In the genomic region with DNA sequence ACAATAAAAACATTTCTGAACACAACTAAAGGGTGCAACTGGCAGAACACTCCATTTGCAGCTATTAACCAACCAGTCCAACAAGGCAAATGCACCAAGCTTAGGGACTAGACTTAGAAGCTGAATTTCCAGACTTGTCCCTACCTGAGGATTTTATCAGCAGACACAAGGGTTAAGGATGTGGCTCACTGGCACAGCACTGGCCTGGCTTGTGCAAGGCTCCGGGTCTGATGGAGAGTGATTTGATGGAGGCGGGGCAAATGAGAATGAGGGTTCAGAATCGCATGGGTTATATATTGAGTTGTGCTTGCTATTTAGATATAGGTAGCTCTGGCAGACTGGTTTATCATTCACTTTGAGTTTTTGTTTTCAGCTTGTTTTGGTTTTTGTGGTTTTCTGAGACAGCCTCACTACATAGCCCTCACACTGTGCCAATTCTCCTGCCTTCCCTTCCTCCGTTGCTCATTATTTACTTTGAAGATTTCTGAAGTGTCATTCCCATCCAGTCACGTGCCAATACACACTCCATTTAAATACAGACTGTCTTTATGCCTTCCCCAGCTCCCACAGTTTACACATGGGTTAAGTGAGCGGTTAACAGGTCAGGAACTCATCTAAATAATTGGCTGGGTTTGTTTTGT, we compare ENCODE assay signal across 18 mouse cellular contexts. TPM values are rescaled to one million over a fixed set of nuclear protein-coding genes. Genes with fewer than 3 reads are reported as not detected.
A peak's percentile ranks its signal among the peaks of the same experiment; 100 is the strongest.
DNase-seq lines count a peak whose midpoint lies in the region; ATAC-seq lines count a peak whose summit lies in the region.
"Had no signal": no experiment of that assay in that cellular context is flagged by ENCODE, and none has a peak within 500 bp of the region (broad histone marks: within the 10 kb centered on the region; RNA-seq: fewer than 3 reads in every experiment).

No protein-coding gene starts in this region.

- no peak overlapping the region for H3K9ac ChIP-seq in neural tube, embryonic 13.5 days
- H3K9ac ChIP-seq in forebrain, embryonic 15.5 days (replicated peaks): no peak overlapping the region
- H3K9ac ChIP-seq: limb, embryonic 12.5 days had no signal

- H3K4me2 ChIP-seq in neural tube, embryonic 13.5 days: peak overlapping the region; percentile 28; the same call in 1 of the 2 replicates
- H3K4me2 ChIP-seq in forebrain, embryonic 15.5 days (replicated peaks): no peak overlapping the region
- H3K4me2 ChIP-seq: limb, embryonic 12.5 days had no signal

- no peak overlapping the region for H3K27ac ChIP-seq in heart, embryonic 10.5 days
- no peak overlapping the region for H3K27ac ChIP-seq in neural tube, embryonic 13.5 days (replicated peaks)
- no peak overlapping the region for H3K27ac ChIP-seq in forebrain, embryonic 15.5 days (replicated peaks)
- H3K27ac ChIP-seq: heart, adult 2 months; limb, embryonic 12.5 days had no signal

- 75% methylated on average over 6 of the region's 6 CpGs for WGBS in heart, embryonic 10.5 days
- 45% methylated on average over 6 of the region's 6 CpGs for WGBS in neural tube, embryonic 13.5 days
- 32% methylated on average over 6 of the region's 6 CpGs for WGBS in forebrain, embryonic 15.5 days

- no peaks in the 10 kb centered on the region for H3K27me3 ChIP-seq in heart, embryonic 10.5 days (ENCODE audit: insufficient read depth, poor library complexity, severe bottlenecking)
- no peaks in the 10 kb centered on the region for H3K27me3 ChIP-seq in neural tube, embryonic 13.5 days
- no peaks in the 10 kb centered on the region for H3K27me3 ChIP-seq in forebrain, embryonic 15.5 days
- H3K27me3 ChIP-seq: limb, embryonic 12.5 days had no signal

- H3K36me3 ChIP-seq in heart, embryonic 10.5 days: peaks cover 43% of the 10 kb centered on the region
- H3K36me3 ChIP-seq in neural tube, embryonic 13.5 days: peaks cover 48% of the 10 kb centered on the region
- H3K36me3 ChIP-seq in forebrain, embryonic 15.5 days: peaks cover 14% of the 10 kb centered on the region

- H3K4me1 ChIP-seq in heart, embryonic 10.5 days: peaks cover 21% of the 10 kb centered on the region; the same call in 1 of the 2 replicates
- H3K4me1 ChIP-seq in neural tube, embryonic 13.5 days (replicated peaks): peaks cover 42% of the 10 kb centered on the region
- H3K4me1 ChIP-seq in forebrain, embryonic 15.5 days: peaks cover 27% of the 10 kb centered on the region

- H3K4me3 ChIP-seq in heart, embryonic 10.5 days: no peak overlapping the region
- H3K4me3 ChIP-seq in neural tube, embryonic 13.5 days: no peak overlapping the region
- H3K4me3 ChIP-seq in forebrain, embryonic 15.5 days: no peak overlapping the region
- H3K4me3 ChIP-seq: erythroblast, embryonic 14.5 days; heart, adult 2 months; limb, embryonic 12.5 days; myocyte had no signal

- DNase-seq in heart, embryonic 10.5 days (ENCODE audit: low spot score): peak; percentile 22
- no peak for DNase-seq in heart, adult 8-10 months (ENCODE audit: low spot score)
- DNase-seq in neural tube, embryonic 10.5 days (ENCODE audit: extremely low spot score, low spot score): no peak
- DNase-seq in right cerebral cortex, postnatal 4 days: no peak
- DNase-seq in lung, postnatal 14 days: no peak
- DNase-seq in right cerebral cortex, postnatal 14 days: no peak
- DNase-seq: adrenal gland, adult 8-10 months; cerebellum, adult 9-10 months; embryo, embryonic 11 days; heart, adult 2 months; heart, postnatal 14 days; kidney, adult 9 months; thymus, postnatal 4 days had no signal

- no peak for ATAC-seq in neural tube, embryonic 13.5 days (ENCODE audit: low read depth)
- ATAC-seq in forebrain, embryonic 15.5 days (replicated peaks): peak; percentile 27; the same call in 1 of the 2 replicates

- no peaks in the 10 kb centered on the region for H3K9me3 ChIP-seq in heart, embryonic 10.5 days
- H3K9me3 ChIP-seq in neural tube, embryonic 13.5 days: no peaks in the 10 kb centered on the region
- H3K9me3 ChIP-seq in forebrain, embryonic 15.5 days: no peaks in the 10 kb centered on the region
- H3K9me3 ChIP-seq: limb, embryonic 12.5 days had no signal

RNA-seq across cellular contexts. Expression of a gene that starts 7.8 kb away (rescaled TPM):
- 32.0 and 42.3 TPM in 2 replicates for polyA plus RNA-seq in heart, embryonic 10.5 days (2016; fragmentation: Nextera tagmentation; extraction: Ambion mirVana)
- 10 to 100 TPM; 24.5 to 31.5 (median 28.2) TPM for total RNA-seq in heart, adult 8-10 months (2022)
- polyA plus RNA-seq in neural tube, embryonic 13.5 days (2015; fragmentation: Nextera tagmentation; extraction: Ambion mirVana): 72.4 and 75.4 TPM in 2 replicates
- 68.6 and 71.1 TPM in 2 replicates for polyA plus RNA-seq in forebrain, embryonic 15.5 days (2015; fragmentation: Nextera tagmentation; extraction: Ambion mirVana)
